Mouse (Mus musculus) bone marrow, adult 2 months (tissue): ENCODE measurements around the gene Smoc1.
A peak's percentile ranks its signal among the peaks of the same experiment; 100 is the strongest.

Experiments
- CTCF ChIP-seq: fragments of 200-500 bp; IDR thresholded peaks from 2 replicates; pipeline ENCODE4 v1.5.1; 2011; ENCODE audit warnings: low read length, control low read depth; ENCODE audit not compliant: control insufficient read depth, insufficient read depth
- POLR2A ChIP-seq: fragments of 200-500 bp; IDR thresholded peaks from 2 replicates; pipeline ENCODE4 v1.6.1; 2011; ENCODE audit warnings: low read depth, mild to moderate bottlenecking, control low read depth, low read length, borderline replicate concordance; ENCODE audit not compliant: control insufficient read depth

- TF ChIP-seq CTCF (peak; percentile 28; the same call in 1 of the 2 replicates), POLR2A (no peak)
Observed at GRCm38 (mm10) chr12:81160831-81161230, 134.2 kb downstream of the Smoc1 start.
